Mouse (Mus musculus): ENCODE measurements around the gene Ripor1.

GRCm38 (mm10) chr8:105607062-105607461, 2.0 kb downstream of the Ripor1 start:
- no peak for TF ChIP-seq CTCF (conservative IDR thresholded peaks at IDR 0.05; ENCODE audit: low read length)
- TF ChIP-seq NANOG (IDR thresholded peaks at IDR 0.05; ENCODE audit: borderline replicate concordance, low read length) = no peak
- TF ChIP-seq POU5F1 (IDR thresholded peaks at IDR 0.05; ENCODE audit: borderline replicate concordance, low read length) = no peak
